Mouse (Mus musculus) adrenal gland, postnatal 36 days (tissue): ENCODE measurements around the gene Cops6. TPM values are rescaled to one million over a fixed set of nuclear protein-coding genes. Genes with fewer than 3 reads are reported as not detected.
A peak's percentile ranks its signal among the peaks of the same experiment; 100 is the strongest.

Source experiments
- DNase-seq, 2 experiments: peaks; one replicate each; pipeline ENCODE4 v3.0.0; 2021; ENCODE audit warnings: mixed read lengths in 1 of 2
- microRNA-seq: library from miRNA; unstranded; fragments of <30 nt; microRNA quantifications from one replicate; pipeline ENCODE4 v1.2.0, GENCODE M21; 2021
- total RNA-seq, 2 experiments: library from RNA; stranded (reverse); gene quantifications; 2 replicates each; pipeline ENCODE4 v1.2.3; 2021

The Cops6 gene
- total RNA-seq, 2 experiments from 2014 or later: 143 to 152 TPM

DNA sequence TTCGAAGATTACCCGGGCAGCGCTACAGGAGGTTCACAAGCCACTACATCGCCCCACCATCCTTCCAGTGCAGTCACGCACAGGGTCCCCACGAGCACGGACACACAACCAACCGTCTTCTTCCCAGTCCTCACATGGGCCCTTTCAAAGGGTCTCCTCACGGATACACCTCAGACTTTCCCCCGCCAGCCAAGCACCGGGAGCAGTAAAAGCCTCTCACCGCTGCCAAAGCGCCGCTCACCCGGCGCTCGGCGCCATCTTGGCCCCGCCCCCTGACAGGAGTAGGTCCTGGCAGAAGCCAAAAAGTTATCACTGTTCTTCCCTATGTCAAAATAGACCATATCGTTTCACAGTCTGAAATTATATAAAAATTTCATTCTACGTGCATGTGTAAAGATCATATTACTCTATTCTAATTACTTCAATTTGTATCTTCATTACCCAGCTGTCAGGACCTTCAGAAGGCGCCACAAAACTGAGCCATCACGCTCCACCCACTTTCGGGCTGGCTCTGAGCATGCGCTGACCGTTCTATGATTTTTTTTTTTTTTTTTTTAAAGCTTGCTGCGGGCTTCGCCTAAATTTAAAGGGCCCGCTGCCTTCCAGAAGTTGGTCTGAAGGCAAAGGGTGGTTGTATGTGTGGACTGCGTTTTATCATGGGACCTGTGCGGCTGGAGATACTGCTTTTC is 26.2 kb downstream of the Cops6 start, which contains the start of the genes Taf6 and Cnpy4:
Gene Taf6 (minus strand): TSS at position 502 of the 689 bp plus-strand sequence.
Gene Cnpy4 (plus strand): TSS at position 536 of the 689 bp plus-strand sequence.
- DNase-seq: peak; percentile 80 to 85

- peak; percentile 65 to 73 for DNase-seq
These were observed 26.9 kb downstream of the Cops6 start for GRCm38 (mm10) chr5:138187661-138188306.

GRCm38 (mm10) chr5:138193771-138194727 is 33.2 kb downstream of the Cops6 start, which contains the start of gene Mblac1:
Mblac1 (plus strand) TSS chr5:138194314.
- DNase-seq: peak; percentile 85 to 86

- peak; percentile 43 to 50 for DNase-seq
These were observed 34.0 kb downstream of the Cops6 start for GRCm38 (mm10) chr5:138194755-138195345.

GRCm38 (mm10) chr5:138195463-138195862 is 34.6 kb downstream of the Cops6 start:
- DNase-seq: no peak

GRCm38 (mm10) chr5:138199576-138199975 is 38.7 kb downstream of the Cops6 start:
- peak; percentile 44 to 62 for DNase-seq

- DNase-seq: no peak
These were observed 41.2 kb downstream of the Cops6 start for GRCm38 (mm10) chr5:138202086-138202485.

- DNase-seq: peak; percentile 17 to 39
These were observed 46.4 kb downstream of the Cops6 start for GRCm38 (mm10) chr5:138207253-138207652.

GRCm38 (mm10) chr5:138207873-138208272 is 47.0 kb downstream of the Cops6 start:
- no peak for DNase-seq

Small RNA genes lying within 50 kb of the gene (microRNA-seq; reads per million reads assigned to microRNA genes)
- gene Mir106b: 1,561 reads per million, percentile 83 among the genes with 10 or more reads in this experiment
- 520 reads per million, percentile 71 among the genes with 10 or more reads in this experiment for gene Mir25
- gene Mir93: 3,970 reads per million, percentile 90 among the genes with 10 or more reads in this experiment

Other genes starting within 250 kb of the Cops6 start
- gene Cyp3a13, start 239.5 kb upstream of the Cops6 start, total RNA-seq: under 1 TPM; 0.13 to 0.33 TPM
- under 1 TPM; 0.13 to 0.36 TPM for gene Gjc3, start 198.0 kb upstream of the Cops6 start, total RNA-seq
- gene Azgp1, start 179.6 kb upstream of the Cops6 start, total RNA-seq: under 1 TPM; 0.49 to 0.79 TPM
- not detected for gene Smok3a, start 139.8 kb upstream of the Cops6 start, total RNA-seq
- not detected for gene Smok3b, start 139.6 kb upstream of the Cops6 start, total RNA-seq
- gene Smok3c, start 107.9 kb upstream of the Cops6 start, total RNA-seq: not detected
- gene Zkscan1, start 76.0 kb upstream of the Cops6 start, total RNA-seq: 10 to 100 TPM; 36.3 to 41.9 TPM
- gene Zscan21, start 44.2 kb upstream of the Cops6 start, total RNA-seq: 10 to 100 TPM; 15.2 to 16.9 TPM
- gene Zfp113, start 5.3 kb upstream of the Cops6 start, total RNA-seq: 10 to 100 TPM; 11.7 to 12.4 TPM
- gene Ap4m1, start 10.9 kb downstream of the Cops6 start, total RNA-seq: 10 to 100 TPM; 19.1 to 19.7 TPM
- gene Mcm7, start 11.4 kb downstream of the Cops6 start, total RNA-seq: 10 to 100 TPM; 33.0 to 34.5 TPM
- 10 to 100 TPM; 41.2 to 47.5 TPM for gene Taf6, start 26.4 kb downstream of the Cops6 start, total RNA-seq
- 10 to 100 TPM; 21.5 to 24.7 TPM for gene Cnpy4, start 26.4 kb downstream of the Cops6 start, total RNA-seq
- 1 to 10 TPM; 8.5 to 9.2 TPM for gene Mblac1, start 33.2 kb downstream of the Cops6 start, total RNA-seq
- gene Nxpe5, start 64.8 kb downstream of the Cops6 start, total RNA-seq: under 1 TPM; 0.26 to 0.43 TPM
- 10 to 100 TPM; 76.3 to 99.9 TPM for gene Lamtor4, start 94.4 kb downstream of the Cops6 start, total RNA-seq
- gene BC037034, start 103.0 kb downstream of the Cops6 start, total RNA-seq: 10 to 100 TPM; 20.6 to 30.4 TPM
- gene Gal3st4, start 111.8 kb downstream of the Cops6 start, total RNA-seq: under 1 TPM in 1 of 2 experiments, not detected in 1; 0.17 TPM
- gene Gm43720, start 118.9 kb downstream of the Cops6 start, total RNA-seq: not detected
- gene Gpc2, start 118.9 kb downstream of the Cops6 start, total RNA-seq: under 1 TPM; 0.26 to 0.36 TPM
- gene Stag3, start 119.2 kb downstream of the Cops6 start, total RNA-seq: not detected
- gene Pvrig, start 180.9 kb downstream of the Cops6 start, total RNA-seq: under 1 TPM in 1 of 2 experiments, not detected in 1; 0.36 TPM